Mouse (Mus musculus): ENCODE results near the gene Ahdc1.

DNA sequence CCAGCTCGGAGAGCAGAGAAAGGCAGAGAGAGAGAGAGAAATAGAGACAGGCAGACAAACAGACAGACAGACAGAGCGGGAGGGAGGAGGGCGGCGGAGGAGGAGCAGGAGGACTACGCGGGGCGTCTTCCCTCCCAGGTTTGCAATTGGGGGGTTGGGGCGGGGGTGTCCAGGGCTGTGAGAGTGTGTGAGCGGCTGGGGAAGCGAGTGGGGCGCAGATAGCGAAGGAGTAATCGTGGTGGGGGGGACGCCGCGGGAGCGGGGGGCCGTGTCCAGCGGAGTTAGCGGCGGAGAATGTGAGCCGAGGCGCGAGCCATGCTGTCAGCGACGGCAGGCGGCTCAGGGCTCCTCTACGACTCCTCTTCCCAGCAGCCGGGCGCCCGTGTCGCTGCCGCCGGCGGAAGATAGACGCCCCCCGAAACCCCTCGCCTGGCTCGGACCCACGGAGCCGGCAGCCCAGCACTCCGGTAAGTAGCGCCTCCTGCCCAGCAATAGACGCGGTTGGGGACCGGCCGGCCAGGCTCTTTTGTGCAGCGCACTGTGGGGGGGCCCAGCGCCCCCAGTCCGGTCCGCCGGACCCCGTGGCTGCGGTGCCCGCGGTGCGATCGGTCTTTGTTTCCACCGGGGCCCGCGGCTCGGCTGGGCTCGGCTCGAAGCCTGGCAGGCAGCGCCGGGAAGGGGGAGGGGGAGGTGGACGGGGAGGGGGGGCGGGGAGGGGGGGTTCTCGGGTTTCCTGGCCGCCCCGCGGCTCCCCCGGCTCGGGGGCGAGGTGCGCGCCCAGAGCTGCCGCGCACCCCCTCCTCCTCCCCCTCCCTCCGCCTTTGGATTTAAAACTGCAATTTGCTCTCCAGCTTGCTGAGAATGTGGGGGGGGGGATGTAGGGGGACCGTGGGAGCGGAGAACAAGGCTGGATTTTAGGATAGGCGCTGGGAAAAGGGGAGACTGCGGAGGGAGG lies 1.0 kb downstream of the Ahdc1 start:
- TF ChIP-seq CTCF (IDR thresholded peaks at IDR 0.05; ENCODE audit: insufficient read depth, low read length) (no peak), POLR2A (IDR thresholded peaks at IDR 0.05; ENCODE audit: borderline replicate concordance, extremely low read depth, low read depth, low read length) (no peak)

Measured in lung, adult 2 months (tissue).